In genomic region chr1:14484121-14484916, GRCm38 (mm10) we compare ENCODE assay signal across 1 mouse cellular context.
TF ChIP-seq lines count a peak whose summit lies in the region.

No protein-coding gene starts in this region.

TF ChIP-seq in MEL, 35 proteins besides CTCF, POLR2A, EP300 and RAD21 (continued from another document):
- TF ChIP-seq NELFE (IDR thresholded peaks at IDR 0.05; ENCODE audit: low read depth, low read length) (peak; percentile 51), POLR2AphosphoS2 (IDR thresholded peaks at IDR 0.05; ENCODE audit: low read length) (no peak), UBTF (IDR thresholded peaks at IDR 0.05; ENCODE audit: borderline replicate concordance, insufficient read depth, low read depth, low read length) (no peak)
TF ChIP-seq in MEL: peak in this region for 16.
